Mouse (Mus musculus) T-helper 1 cell (primary cell): ENCODE measurements around the gene Prpf8.

Experiments
- in situ Hi-C: fragments of 300-600 bp; cut with MboI, MseI; formaldehyde crosslinking; loops from one replicate; pipeline ENCODE4 v1.15.1; 2025; ENCODE audit warnings: high pct_unique_total_duplicates

Gene Prpf8

DNA sequence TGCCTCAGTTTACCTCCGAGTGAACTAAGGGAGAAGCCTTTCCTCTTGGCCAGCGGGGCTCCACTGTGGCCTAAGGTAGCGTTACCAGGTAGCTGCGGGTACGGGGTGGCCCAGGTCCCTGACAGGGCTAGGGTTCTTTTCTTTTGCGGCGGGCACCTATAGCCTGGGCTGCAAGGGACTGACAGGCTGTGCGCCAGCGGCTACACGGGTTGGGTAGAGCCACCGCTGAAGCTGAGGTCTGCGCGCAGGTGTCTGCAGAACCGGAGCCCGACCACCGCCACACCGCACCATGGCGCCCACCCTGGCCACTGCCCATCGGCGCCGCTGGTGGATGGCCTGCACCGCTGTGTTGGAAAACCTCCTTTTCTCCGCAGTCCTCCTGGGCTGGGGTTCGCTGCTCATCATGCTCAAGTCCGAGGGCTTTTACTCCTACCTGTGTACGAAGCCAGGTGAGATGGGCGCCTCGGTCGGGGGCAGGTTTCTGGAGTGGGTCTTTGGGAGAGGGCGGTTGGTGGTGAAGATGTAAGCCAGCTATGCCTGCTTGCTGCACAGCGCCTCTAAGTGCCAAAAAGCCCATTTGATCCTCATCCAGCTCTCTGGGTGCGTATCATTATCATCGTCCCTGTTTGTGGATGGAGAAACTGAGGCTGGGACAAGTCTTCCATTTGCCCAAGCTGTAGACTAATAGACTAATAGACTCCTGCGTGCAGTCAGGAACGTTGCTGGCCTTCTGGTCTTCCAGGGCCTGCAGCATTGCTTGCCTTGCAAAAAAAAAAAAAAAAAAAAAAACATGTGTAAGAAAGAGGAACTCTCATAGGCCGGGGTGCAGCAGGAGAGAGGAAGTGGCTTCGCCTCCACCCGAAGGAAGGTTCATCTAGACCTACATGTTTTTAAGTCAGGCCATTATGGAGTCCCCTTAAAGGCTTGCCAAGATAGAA lies 46.0 kb downstream of the Prpf8 start:
- in situ Hi-C loops: loop anchor here (5.0 to 10.0 kb wide), 2 partner anchors 40 to 202 kb away; partner anchors contain the start of gene Ywhae

DNA sequence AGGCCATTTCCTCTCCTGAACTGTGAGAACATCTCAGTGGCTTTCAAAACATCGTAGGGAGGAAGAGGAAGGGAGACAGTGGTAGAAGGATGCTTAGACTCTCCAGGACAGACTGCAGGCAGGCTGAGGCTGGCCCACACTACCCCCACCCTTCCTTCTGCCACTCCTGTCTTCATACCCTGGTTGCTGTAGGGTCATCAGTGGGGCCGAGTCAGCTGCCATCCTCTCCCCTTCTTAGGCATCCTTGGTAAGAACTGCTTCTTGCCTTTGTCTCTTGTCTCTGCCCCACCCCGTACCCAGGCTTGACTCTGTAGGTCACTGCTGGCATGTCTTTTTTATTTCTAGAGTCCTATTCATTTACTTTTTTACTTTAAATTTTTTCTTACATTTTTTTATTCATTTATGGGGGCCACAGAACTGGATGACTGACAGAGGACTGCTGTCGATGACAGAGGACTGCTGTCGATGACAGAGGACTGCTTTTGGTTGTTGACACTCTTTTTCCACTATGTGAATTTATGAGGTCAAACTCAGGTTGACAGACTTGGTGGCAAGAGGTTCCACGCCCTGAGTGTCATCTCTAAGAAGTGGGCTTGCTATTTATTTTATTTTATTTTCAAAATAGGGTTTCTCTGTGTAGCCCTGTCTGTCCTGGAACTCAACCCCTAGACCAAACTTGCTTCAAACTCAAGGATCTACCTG lies 46.8 kb downstream of the Prpf8 start:
- in situ Hi-C loops: loop anchor here (5.0 to 10.0 kb wide), 2 partner anchors 39 to 201 kb away; partner anchors contain the start of gene Ywhae

DNA sequence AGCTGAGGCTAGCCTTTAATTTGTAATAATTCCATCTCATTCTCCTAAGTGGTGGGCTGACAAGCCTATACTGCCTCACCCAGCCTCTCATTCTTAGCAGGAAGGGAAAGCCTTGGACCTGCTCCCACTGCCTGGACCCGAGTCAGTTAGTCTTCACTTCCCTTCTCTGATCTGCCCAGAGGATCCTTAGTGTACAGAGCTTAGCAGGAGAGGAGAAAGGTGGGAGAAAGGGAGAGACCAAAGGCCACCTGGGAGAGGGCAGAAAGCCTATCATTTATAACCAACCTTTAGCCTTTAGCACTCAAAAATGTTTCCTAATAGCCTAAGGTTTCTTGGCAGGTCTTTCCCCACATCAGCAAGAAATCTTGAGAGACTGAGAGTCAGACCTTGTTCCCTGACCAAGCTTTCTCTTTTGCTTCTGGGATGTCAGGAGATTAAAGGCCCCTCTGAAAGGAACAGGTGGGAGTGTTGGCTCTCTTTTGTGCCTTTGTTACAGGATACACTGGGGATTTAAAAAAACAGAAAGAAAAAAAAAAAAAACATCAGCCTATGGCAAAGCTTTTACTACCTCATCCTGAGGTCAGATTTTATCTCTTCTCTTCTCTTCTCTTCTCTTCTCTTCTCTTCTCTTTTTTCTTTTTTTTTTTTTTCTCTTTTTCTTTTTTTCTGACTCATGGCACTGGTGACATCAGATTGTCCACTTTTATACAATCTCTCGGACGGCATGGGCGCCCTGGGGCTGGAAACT lies 47.8 kb downstream of the Prpf8 start:
- in situ Hi-C loops: loop anchor here (5.0 to 10.0 kb wide), 2 partner anchors 38 to 200 kb away; partner anchors contain the start of gene Ywhae

DNA sequence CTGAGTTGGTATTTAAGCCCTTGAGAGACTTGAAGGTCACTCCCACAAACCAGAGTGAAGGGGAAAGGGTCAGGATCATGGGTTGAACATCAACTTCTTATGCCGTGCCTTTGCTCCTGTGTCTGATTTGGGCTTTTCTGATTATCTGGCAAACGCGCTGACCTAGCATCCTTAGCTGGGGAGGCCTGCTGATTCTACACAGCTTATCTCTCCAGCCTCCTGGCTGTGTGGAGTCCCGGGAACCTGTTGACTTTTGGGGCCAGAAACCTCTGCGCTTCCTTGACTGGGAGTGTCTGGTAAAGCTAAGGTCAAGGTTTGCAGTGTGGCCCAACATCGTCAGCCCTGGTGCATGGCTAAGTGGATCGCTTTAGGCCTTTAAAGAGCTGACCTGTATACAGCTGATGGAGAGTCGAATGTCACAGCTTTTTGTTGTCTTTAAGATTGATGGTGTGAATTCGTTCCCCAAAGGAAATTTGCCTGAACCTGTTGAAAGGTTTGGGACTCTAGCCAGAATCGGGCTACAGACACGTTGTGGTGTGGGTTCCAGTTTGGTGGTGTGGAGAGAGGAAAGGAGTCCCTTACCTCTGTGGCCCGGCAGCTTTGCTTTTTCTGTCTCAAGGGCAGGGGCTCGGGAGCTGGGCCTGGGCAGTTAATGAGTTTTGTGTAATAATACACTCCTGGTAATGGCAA lies 48.6 kb downstream of the Prpf8 start:
- in situ Hi-C loops: loop anchor here (10.0 kb wide), 1 partner anchor 200 kb away; the partner anchor contains the start of gene Ywhae

DNA sequence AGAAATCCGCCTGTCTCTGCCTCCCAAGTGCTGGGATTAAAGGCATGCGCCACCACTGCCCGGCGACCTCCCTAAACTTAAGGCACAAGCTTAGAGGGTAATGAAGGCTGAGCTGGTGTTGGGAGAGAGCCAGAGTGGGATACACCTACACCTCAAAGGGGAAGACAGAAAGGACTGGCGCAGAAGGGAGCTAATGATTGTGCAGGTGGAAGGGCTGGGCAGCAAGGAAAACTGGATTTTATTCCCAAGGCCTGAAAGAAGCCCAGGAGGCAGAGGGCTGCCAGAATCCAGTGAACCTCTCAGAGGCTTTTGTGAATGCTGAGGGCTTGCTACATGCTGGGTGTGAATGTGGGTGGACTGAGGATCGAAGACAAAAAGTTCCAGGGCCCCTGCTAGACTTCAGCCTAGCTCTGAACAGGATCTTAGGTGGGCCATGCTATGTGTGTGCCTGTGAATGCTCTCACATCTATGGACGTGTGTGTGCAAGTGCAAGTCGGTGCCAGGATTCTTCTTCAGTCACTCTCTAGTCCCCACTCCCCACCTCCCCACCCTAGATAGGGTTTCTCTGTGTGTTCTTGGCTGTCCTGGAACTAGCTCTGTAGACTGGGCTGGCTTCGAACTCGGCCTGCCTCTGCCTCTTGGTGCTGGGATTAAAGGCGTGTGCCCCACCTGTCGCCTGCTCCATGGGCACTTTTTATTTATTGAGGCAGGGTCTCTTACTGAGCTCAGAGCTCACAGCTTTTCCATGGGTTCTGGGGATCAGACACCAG lies 49.8 kb downstream of the Prpf8 start:
- in situ Hi-C loops: loop anchor here (10.0 kb wide), 1 partner anchor 198 kb away; the partner anchor contains the start of gene Ywhae

DNA sequence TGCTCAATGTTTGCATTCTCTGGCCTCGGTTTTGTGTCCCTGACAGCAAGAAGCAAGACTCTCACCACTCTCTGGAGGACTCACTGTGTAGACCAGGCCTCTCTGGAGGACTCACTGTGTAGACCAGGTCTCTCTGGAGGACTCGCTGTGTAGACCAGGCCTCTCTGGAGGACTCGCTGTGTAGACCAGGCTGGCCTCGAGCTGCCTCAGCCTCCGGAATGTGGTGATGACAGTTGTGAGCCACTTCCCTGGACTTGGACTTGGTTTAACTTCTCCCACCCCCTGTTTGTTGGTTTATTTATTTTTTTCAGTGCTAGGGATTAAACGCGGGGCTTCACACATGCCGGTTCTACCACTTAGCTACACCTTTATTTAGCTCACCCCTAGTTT lies 50.4 kb downstream of the Prpf8 start:
- in situ Hi-C loops: loop anchor here (10.0 kb wide), 1 partner anchor 198 kb away; the partner anchor contains the start of gene Ywhae

DNA sequence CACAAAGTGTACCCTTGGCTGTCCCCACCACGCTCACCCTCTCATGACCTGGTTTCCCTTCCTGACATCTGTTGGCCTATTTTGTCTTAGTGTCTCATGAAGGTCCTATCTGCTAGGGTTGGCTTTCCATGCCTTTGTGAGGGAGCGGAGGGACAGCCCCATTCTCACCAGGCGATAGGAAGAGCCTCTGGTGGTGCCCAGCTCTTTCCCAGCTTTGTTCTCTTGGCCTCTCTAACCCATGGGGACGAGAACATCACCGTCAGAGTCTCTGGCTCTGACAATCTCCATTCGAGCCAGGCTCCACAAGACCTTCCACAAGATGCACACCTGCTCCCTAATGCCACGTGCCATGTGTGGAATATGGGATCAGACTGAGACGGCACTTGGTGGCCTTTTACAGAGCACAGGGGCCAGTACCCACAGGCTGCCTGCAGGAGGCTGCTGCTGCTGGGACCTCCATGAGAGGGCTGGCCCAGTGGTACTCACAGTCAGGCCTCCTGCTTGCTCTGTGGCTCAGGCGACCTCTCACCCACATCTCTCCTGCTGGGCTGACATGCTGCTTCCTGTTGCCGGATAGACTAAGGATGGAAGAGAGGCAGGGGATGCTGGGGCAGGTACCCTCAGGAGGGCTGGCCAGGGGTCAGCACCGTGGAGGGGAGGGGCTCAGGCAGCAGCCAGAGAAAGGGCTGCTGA lies 51.0 kb downstream of the Prpf8 start:
- in situ Hi-C loops: loop anchor here (10.0 kb wide), 1 partner anchor 197 kb away; the partner anchor contains the start of gene Ywhae

DNA sequence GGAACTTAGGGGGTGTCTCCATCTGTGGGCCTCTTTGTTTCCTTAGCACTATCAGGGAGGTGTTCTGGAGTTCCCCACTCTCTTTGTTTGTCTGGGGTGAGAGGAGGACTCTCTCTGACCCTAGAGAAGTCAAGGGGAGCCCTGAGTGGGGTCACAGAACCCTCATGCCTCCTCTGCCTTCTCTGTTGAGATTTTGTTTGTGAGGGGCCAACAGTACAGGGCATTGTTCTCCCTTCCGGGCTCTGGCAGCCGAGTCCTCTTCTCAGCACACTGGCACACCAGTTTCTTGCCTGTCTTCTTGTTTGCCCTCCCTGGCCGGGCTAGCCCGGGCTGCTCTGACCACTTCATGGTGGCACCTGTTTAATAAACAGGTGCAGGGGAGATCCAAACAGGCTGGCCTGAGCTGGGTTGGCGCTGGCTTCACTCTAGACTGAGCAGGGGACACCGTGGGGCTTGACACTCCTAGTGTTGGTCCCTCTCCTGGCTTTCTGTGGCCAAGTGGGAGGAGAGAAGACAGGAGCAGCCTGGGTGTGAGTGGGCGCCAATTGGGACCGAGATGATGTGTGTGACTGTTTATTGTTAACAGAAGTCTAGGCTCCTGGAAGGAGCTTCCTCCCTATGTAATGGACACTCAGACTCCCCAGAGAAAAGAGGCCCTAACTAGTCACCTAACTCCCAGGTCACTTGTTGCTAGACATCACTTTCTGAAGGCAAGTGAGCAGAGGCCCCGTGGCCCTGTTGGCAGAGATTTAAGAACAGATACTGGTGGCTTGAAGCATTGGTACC lies 51.8 kb downstream of the Prpf8 start:
- in situ Hi-C loops: loop anchor here (10.0 kb wide), 1 partner anchor 196 kb away; the partner anchor contains the start of gene Ywhae

DNA sequence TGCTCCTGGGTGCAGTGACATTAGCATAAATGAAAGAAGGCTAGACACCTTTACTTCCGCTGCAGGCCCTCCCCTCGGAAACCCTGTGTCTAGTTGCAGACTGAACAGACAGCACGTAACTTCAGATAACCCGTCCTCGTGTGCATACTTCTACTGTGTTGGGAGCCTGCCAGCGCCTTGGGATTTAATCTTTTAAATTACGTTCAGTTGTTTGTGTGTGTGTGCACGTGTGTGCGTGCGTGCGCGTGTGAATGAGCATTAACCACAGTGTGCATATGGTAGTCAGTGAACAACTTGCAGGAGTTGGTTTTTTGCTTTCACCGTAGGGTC lies 52.3 kb downstream of the Prpf8 start:
- in situ Hi-C loops: loop anchor here (10.0 kb wide), 1 partner anchor 196 kb away; the partner anchor contains the start of gene Ywhae

DNA sequence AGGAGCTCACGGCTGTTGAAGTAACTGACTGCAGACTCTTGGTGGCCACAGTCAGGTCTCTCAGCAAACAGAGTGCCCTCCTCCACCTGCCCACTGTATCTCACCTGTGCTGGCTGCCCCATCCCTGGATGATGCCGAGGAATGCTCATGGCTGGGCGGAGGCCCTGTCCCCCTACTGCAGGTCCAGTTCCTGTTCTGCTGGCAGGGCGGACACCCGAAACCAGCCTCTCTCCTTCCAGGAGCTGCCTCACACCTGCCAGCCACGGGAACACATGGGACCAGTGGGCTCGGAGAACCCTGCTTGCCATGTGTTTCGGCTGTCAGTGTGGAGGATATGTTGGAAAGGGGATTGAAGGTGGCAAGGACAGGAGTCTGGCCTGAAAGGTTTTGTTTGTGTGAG lies 53.6 kb downstream of the Prpf8 start:
- in situ Hi-C loops: no loop called here

DNA sequence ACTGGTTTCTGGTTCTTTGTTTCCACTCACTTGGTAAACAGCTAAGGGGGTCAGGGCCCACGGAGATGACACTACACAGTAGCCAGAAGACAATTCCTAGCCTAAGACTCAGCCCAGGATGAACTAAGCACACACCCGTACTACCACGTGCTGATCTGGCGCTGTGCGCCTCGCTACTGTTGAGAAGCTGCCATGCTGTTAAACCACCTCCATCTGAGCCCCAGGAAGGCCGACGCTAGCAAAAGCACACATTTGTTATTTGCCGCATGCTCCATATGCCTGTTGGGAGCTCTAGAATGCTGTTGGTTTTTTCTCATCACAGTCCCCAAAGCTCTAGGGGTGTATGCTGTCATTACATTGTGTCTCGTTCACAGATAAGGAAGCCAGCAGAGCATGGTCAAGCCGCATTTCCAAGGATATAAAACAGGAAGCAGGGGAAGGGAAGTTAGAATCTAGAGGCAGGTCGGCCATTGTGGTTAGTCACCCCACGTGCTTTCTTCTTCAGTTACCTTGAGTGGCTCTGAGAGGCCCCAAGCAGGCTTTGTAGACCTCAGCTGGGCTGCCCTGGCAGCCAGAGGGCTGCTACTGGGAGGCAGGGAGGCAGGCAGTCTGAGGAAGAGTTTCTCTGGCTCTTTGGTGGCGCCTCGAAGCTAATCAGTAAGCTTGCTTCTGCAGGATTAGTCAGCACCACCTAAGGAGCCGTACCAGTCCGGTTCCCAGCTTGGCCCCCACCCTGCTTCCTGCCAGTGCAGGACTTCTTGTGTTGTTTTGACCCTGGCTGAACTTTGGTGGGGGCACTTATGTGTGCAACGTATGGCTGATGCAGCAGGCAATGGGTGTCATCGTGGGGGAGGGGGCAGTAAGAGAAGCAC lies 54.3 kb downstream of the Prpf8 start:
- in situ Hi-C loops: no loop called here

DNA sequence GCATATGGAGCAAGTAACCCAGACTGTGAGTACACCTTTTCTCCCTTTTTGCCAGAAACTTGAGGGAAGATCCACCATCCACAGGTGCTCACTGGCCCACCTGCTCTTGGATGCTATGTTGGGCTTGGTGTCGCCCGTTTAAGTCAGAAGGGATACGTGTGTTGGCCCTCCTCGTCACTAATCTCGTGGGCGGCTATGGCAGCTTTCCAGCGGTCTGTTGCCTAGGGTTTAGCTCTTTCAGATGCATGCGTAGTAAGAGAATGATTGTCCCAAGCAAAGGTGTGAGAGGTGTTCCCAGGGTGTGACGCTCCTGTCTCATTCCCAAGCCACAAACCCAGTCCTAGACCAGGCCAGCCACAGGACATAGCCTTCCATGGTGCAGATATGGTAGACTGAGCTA lies 58.1 kb downstream of the Prpf8 start:
- in situ Hi-C loops: no loop called here

DNA sequence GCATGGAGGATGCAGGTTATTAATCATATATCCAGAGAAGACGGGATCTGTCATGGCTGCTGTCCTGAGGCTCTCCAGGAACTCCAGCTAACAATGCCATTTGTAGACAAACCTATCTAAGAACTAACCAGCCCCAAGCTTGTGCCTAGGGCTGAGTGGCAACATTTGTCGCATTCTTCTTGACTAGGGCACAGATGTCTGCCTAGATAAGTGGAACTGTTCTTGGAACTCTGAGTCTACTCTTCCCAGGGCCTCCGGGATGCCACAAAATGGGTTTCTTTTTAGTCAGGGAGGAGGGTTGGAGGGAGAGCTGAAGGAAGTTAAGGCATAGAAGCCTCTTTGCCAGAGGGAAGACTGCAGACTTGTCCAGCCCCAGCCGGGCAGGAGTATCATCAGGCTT lies 59.4 kb downstream of the Prpf8 start:
- in situ Hi-C loops: no loop called here

DNA sequence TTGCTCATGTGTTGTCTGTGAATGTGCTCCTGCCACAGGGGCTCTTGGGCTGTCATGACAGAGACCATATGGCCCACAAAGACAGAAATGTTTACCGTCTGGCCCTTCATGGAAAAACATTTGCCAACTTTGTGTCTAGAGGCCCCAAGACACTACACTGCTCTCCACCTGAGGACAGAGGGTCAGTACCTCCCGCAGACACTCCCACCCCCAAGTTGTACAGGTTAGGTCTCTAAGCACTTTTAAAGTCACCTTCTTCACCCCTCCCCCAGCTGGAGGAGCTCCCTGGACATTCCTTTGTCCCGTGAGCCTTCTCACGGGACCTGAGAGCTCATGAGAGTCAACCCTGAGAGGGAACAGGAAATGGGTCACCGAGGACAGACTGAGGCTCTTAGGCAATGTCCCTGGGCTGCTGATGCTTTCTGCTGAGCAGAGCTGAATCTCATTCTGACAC lies 63.1 kb downstream of the Prpf8 start:
- in situ Hi-C loops: loop anchor here (10.0 kb wide), 1 partner anchor 445 kb away; no protein-coding TSS in a partner anchor

DNA sequence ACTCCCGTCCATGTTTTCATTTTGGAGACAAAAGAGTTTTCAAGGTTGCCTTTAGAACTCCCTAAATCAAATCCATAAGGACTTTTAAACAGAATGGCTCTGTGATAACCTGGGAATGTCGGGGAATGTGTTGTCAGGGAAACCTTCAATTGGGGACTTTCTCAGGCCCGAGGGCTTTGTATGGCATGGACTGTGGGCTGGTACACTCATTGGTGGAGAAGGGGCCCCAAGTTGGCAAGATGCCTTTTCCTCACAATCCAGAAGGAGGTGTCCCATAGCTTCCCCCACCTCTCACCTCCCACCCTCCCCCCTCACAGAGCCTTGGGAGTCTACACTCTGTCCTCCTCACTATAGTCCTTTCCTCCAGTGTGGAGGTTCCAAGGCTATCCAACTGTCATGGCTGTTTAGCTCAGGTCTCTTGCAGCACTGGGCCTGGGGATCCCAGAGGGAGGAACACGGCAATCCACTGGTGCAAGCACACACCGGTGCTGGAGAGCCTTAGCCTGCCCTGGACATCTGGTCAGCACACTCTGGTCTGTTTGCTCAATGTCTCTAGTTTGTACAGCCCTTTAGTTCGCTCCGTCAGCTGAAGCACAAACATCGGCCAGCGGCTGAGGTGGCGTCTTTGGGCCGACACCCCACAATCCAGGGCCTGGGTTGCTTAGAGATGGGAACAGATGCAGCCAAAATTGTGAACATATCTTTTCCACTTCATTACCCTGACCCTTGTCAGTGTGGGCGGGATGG lies 63.8 kb downstream of the Prpf8 start:
- in situ Hi-C loops: loop anchor here (10.0 kb wide), 1 partner anchor 446 kb away; no protein-coding TSS in a partner anchor

DNA sequence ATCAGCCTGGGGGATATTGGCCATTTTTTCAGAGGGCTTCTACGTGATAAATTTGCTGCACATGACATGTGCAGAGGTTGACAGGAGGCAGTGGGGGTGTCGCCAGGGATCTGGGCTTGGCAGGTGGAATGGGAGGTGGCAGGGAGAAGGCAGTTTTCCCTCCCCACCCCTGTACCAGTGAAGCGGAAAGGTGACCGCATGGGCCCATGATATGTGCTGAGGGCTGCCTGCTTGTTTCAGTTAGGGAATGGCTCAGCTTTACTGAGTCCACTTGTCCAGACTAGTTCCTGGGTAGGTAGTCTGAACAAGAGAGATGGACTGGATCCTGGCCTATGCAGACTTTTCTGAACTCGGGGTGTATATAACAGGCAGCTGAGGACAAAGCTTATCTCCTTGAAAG lies 64.7 kb downstream of the Prpf8 start:
- in situ Hi-C loops: loop anchor here (10.0 kb wide), 1 partner anchor 447 kb away; no protein-coding TSS in a partner anchor
